Mouse (Mus musculus) adrenal gland, postnatal 36 days (tissue): Measurements from ENCODE around the gene Ciita. TPM values are rescaled to one million over a fixed set of nuclear protein-coding genes. Genes with fewer than 3 reads are reported as not detected.

ENCODE experiments used
- DNase-seq, 2 experiments: peaks; one replicate each; pipeline ENCODE4 v3.0.0; 2021; ENCODE audit warnings: mixed read lengths in 1 of 2
- total RNA-seq, 2 experiments: library from RNA; stranded (reverse); gene quantifications; 2 replicates each; pipeline ENCODE4 v1.2.3; 2021

The Ciita gene
- total RNA-seq, 2 experiments from 2014 or later = 1.7 TPM

GRCm38 (mm10) chr16:10520908-10521614, 41.2 kb downstream of the Ciita start:
- peak; percentile 67 to 80 for DNase-seq

- peak; percentile 77 for DNase-seq
Measured at GRCm38 (mm10) chr16:10522811-10523210, 43.0 kb downstream of the Ciita start.

GRCm38 (mm10) chr16:10523650-10524049, 43.8 kb downstream of the Ciita start:
- DNase-seq = no peak

GRCm38 (mm10) chr16:10524866-10525609, 45.2 kb downstream of the Ciita start:
- DNase-seq = no peak

- DNase-seq = no peak
Measured at GRCm38 (mm10) chr16:10525610-10525980, 45.7 kb downstream of the Ciita start.

GRCm38 (mm10) chr16:10527046-10527644, 47.3 kb downstream of the Ciita start:
- no peak for DNase-seq

- DNase-seq = no peak
Measured at GRCm38 (mm10) chr16:10528382-10528781, 48.5 kb downstream of the Ciita start.

- DNase-seq = no peak
Measured at GRCm38 (mm10) chr16:10530179-10530578, 50.3 kb downstream of the Ciita start.

- no peak for DNase-seq
Measured at GRCm38 (mm10) chr16:10533781-10534180, 53.9 kb downstream of the Ciita start.

- no peak for DNase-seq
Measured at GRCm38 (mm10) chr16:10534567-10534966, 54.7 kb downstream of the Ciita start.

- no peak for DNase-seq
Measured at GRCm38 (mm10) chr16:10536323-10536722, 56.5 kb downstream of the Ciita start.

- no peak for DNase-seq
Measured at GRCm38 (mm10) chr16:10536961-10537360, 57.1 kb downstream of the Ciita start.

- no peak for DNase-seq
Measured at GRCm38 (mm10) chr16:10540763-10541597, 61.1 kb downstream of the Ciita start.

GRCm38 (mm10) chr16:10541598-10541930, 61.7 kb downstream of the Ciita start:
- DNase-seq = peak in 1 of 2 experiments; percentile 27

- DNase-seq = peak in 1 of 2 experiments; percentile 22
Measured at GRCm38 (mm10) chr16:10542266-10542665, 62.4 kb downstream of the Ciita start.

- peak; percentile 95 to 96 for DNase-seq
Measured at GRCm38 (mm10) chr16:10542698-10543365, 63.0 kb downstream of the Ciita start, which contains the start of gene Dexi. Dexi (minus strand) TSS chr16:10543054.

GRCm38 (mm10) chr16:10544995-10545622, 65.2 kb downstream of the Ciita start, which contains the start of gene Clec16a:
Clec16a (plus strand) TSS chr16:10545339.
- peak; percentile 96 to 97 for DNase-seq

GRCm38 (mm10) chr16:10546865-10547264, 67.0 kb downstream of the Ciita start:
- no peak for DNase-seq

- no peak for DNase-seq
Measured at GRCm38 (mm10) chr16:10548938-10549337, 69.1 kb downstream of the Ciita start.

GRCm38 (mm10) chr16:10549600-10549999, 69.7 kb downstream of the Ciita start:
- DNase-seq = no peak

- DNase-seq = no peak
Measured at GRCm38 (mm10) chr16:10551592-10551991, 71.7 kb downstream of the Ciita start.
